Mouse (Mus musculus) embryonic fibroblast, embryonic 13.5 days (primary cell): ENCODE results near the gene Vdr. TPM values are rescaled to one million over a fixed set of nuclear protein-coding genes. Genes with fewer than 3 reads are reported as not detected.

ENCODE experiments used
- H3K27ac ChIP-seq: 2 replicates; pipeline ENCODE4 v1.5.1; 2012; ENCODE audit warnings: low read length, control low read depth, inconsistent platforms; ENCODE audit not compliant: insufficient read depth
- H3K4me1 ChIP-seq: 2 replicates; pipeline ENCODE4 v1.6.1; 2011; ENCODE audit warnings: low read length; ENCODE audit not compliant: control insufficient read depth, insufficient read depth
- H3K4me3 ChIP-seq: 2 replicates; pipeline ENCODE4 v1.5.1; 2011; ENCODE audit warnings: mild to moderate bottlenecking, control low read depth, low read length; ENCODE audit not compliant: insufficient read depth
- CTCF ChIP-seq: IDR thresholded peaks from 2 replicates; pipeline ENCODE4 v1.5.1; 2011; ENCODE audit warnings: mild to moderate bottlenecking, control low read depth, low read length, moderate library complexity, borderline replicate concordance; ENCODE audit not compliant: insufficient read depth
- POLR2A ChIP-seq: IDR thresholded peaks from 2 replicates; pipeline ENCODE4 v1.6.1; 2011; ENCODE audit warnings: low read depth, mild to moderate bottlenecking, control low read depth, low read length, moderate library complexity
- polyA plus RNA-seq: library from polyadenylated mRNA; stranded (reverse); fragments of >200 nt; gene quantifications from 2 replicates; pipeline ENCODE4 v1.2.4, GENCODE M21; 2011; ENCODE audit warnings: low read depth; ENCODE audit not compliant: missing spikeins, insufficient read length

Gene Vdr
- polyA plus RNA-seq, 1 experiment, result 4.8 TPM

DNA sequence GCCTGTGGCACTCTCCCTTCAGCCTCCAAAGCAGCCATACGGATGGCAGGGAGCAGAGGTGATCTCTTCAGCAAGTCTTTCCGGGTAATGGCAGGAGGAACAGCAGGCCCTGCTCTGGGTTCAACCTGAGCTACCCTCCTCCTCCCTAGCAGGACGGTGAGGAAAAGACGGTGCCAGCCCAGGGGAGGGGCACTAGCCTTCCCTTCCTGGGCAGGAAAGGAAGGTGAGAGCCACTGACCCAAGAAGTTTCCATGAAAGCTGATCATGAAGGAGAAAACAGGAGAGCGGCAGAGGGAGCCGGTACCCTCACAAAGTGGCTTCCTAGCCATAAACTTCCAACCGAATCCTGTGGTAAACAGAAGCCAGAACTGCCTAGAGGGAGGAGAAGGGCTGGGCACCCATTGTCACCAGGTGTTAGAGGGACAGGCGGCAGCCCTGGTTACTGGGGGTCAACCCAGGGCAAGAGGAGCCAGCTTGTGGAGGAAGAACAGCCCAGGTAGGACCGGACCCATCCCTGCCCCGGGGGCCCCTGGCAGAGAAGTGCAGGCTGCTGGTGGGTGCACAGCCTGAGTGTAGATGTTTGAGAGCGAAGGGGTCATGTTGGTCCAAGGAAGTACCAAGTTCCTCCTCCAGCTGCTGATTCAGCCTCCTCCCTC lies 34.6 kb upstream of the Vdr start:
- Histone ChIP-seq H3K4me1 (no peaks in the 10 kb centered on the region; the same call in 1 of the 2 replicates), H3K4me3 (no peak overlapping the region), H3K27ac (no peak overlapping the region)
- no peak for TF ChIP-seq POLR2A
- TF ChIP-seq CTCF, result no peak

- Histone ChIP-seq H3K4me3 (no peak overlapping the region), H3K27ac (no peak overlapping the region), H3K4me1 (no peaks in the 10 kb centered on the region)
- no peak for TF ChIP-seq POLR2A
- no peak for TF ChIP-seq CTCF
These were observed 32.9 kb upstream of the Vdr start for GRCm38 (mm10) chr15:97943356-97943755.

- TF ChIP-seq CTCF (no peak), POLR2A (no peak)
- no peaks in the 10 kb centered on the region for H3K4me1 ChIP-seq
- H3K4me3 ChIP-seq, result no peak overlapping the region
- no peak overlapping the region for H3K27ac ChIP-seq
These were observed 32.1 kb upstream of the Vdr start for GRCm38 (mm10) chr15:97942538-97942937.

GRCm38 (mm10) chr15:97941306-97941705 lies 30.9 kb upstream of the Vdr start:
- no peak for TF ChIP-seq CTCF
- TF ChIP-seq POLR2A, result no peak
- Histone ChIP-seq H3K27ac (no peak overlapping the region), H3K4me3 (no peak overlapping the region), H3K4me1 (no peaks in the 10 kb centered on the region)

GRCm38 (mm10) chr15:97940088-97940487 lies 29.7 kb upstream of the Vdr start:
- TF ChIP-seq POLR2A (no peak), CTCF (no peak)
- H3K27ac ChIP-seq, result no peak overlapping the region
- H3K4me1 ChIP-seq, result no peaks in the 10 kb centered on the region
- no peak overlapping the region for H3K4me3 ChIP-seq

DNA sequence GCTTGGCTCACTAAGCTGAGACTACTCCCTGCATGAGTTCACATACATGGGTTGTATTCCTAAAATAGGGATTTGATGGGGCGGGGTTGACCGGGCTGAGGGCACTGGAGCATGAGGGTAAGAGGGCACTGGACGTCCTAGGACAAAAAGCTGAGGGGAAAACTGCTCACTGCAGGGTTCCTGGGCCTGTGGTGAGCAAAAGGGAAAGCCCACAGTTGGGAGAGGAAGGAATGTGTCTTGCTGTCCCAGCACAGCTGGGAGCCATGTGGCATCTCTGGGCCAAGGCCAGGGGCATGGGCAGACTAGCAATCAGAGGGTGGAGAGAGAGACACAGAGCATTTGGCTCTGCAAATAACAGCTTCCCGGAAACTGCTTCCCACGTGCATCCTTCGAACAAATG lies 28.1 kb upstream of the Vdr start:
- no peaks in the 10 kb centered on the region for H3K4me1 ChIP-seq
- TF ChIP-seq CTCF (no peak), POLR2A (no peak)
- no peak overlapping the region for H3K4me3 ChIP-seq
- no peak overlapping the region for H3K27ac ChIP-seq

DNA sequence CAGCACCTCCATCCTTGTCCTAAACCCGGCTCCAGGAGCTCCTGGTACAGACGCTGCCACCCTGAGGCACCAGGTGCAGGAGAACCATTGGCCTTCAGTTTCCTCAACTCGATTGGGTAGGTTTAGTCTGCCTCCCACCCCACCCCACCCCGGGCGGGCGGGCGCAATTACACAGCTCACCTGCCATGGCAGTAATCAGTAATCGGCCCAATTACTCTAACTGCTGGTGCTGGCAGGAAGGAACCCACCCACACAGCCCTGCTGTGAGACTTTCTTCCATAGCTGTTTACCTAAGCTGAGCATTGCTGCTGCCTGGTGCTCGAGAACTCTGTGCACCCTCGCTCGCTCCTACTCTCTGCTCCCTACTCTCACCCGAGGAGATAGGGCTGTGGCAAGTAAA lies 22.0 kb upstream of the Vdr start:
- H3K4me1 ChIP-seq, result no peaks in the 10 kb centered on the region
- TF ChIP-seq POLR2A (no peak), CTCF (no peak)
- H3K4me3 ChIP-seq, result no peak overlapping the region
- H3K27ac ChIP-seq, result no peak overlapping the region

- TF ChIP-seq POLR2A, result no peak
- TF ChIP-seq CTCF, result no peak
- no peak overlapping the region for H3K4me3 ChIP-seq
- no peaks in the 10 kb centered on the region for H3K4me1 ChIP-seq
- no peak overlapping the region for H3K27ac ChIP-seq
These were observed 18.9 kb upstream of the Vdr start for GRCm38 (mm10) chr15:97929259-97929824.

DNA sequence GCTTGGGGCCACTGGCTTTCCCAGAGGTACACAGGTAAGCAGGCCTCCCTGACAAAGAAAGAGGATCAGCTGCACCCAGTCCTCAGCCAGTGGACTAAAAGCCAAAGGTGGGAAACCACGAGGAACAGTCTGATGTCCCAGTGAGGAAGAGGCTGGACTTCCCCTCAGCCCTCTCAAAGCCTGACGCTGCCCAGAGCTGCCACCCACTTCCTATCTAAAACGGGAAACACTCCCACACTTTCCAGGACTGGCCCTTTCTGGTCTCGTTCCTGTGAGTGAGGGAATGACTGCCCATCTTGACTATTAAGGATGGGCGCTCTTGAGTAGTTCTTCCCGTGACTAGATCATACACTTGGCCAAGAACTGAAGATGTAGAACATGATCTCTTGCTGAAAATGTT lies 17.4 kb upstream of the Vdr start:
- Histone ChIP-seq H3K4me3 (no peak overlapping the region), H3K4me1 (no peaks in the 10 kb centered on the region), H3K27ac (no peak overlapping the region)
- TF ChIP-seq POLR2A (no peak), CTCF (no peak)

DNA sequence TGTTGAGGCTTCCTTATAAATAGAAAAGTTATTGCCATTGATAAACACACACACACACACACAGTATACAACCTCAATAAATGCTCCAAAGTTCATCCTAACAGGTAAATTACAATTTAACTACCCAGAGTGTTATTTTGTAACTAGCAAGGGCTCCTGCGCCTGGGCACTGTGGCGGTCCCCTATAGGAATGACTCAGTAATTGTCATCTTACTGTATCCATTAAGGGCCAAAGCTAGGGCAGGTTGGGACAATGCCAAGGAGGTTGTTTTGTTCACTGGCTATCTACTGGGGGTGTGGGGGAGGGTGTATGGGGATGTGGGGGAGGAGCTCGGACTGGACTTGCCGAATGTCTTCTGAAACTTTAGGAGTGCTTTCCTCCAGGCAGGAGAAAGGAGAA lies 16.6 kb upstream of the Vdr start:
- Histone ChIP-seq H3K4me1 (no peaks in the 10 kb centered on the region), H3K27ac (no peak overlapping the region), H3K4me3 (no peak overlapping the region)
- TF ChIP-seq CTCF, result no peak
- TF ChIP-seq POLR2A, result no peak
